Comparison of ENCODE assay signal across 8 mouse cellular contexts in the genomic region with DNA sequence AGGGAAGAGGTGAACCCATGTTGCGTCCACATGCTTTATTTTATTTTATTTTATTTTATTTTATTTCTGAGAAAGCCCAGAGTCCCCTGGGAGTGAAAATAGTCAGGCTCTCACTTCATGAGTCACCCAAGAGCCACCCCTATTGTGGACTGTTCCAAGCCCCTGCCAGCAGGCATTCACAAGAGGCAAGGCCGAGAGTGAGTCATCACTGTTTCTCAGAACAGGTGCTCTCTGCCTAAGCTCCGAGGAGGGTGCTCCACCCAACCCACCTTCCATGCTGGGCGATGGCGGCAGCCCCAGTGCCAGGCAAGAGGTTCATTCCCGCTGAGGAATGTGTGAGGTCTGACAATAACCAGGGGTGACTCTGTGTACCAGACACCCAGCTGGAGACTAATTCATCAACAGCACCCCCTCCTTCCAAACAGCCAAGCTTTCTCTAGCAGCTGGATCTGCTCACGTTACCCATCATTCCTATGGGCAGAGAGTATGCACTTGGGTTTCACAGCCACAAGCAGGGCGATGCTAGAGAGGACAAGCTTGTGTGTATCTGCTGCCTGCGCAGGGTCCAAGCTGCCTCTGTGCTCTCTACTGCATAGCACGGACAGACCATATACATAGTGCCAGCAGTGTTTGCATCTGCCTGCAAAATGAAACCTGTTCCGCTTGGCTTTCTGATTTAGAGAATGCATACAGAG.
DNase-seq lines count a peak whose midpoint lies in the region; ATAC-seq lines count a peak whose summit lies in the region.

No protein-coding gene starts in this region.

- H3K9ac ChIP-seq in intestine, embryonic 15.5 days = no peak overlapping the region
- H3K9ac ChIP-seq in midbrain, embryonic 11.5 days (ENCODE audit: low read length) = no peak overlapping the region

- H3K27me3 ChIP-seq in intestine, embryonic 15.5 days (replicated peaks) = no peaks in the 10 kb centered on the region
- H3K27me3 ChIP-seq in midbrain, embryonic 11.5 days (ENCODE audit: control insufficient read depth, insufficient read depth, low read length) = no peaks in the 10 kb centered on the region

- peak; percentile 62 for ATAC-seq in intestine, embryonic 15.5 days
- no peak for ATAC-seq in midbrain, embryonic 11.5 days (ENCODE audit: low FRiP score)

- H3K36me3 ChIP-seq in intestine, embryonic 15.5 days = no peaks in the 10 kb centered on the region
- H3K36me3 ChIP-seq in midbrain, embryonic 11.5 days (ENCODE audit: control insufficient read depth, insufficient read depth, low read length) = no peaks in the 10 kb centered on the region

- no peaks in the 10 kb centered on the region for H3K9me3 ChIP-seq in intestine, embryonic 15.5 days
- H3K9me3 ChIP-seq in midbrain, embryonic 11.5 days (ENCODE audit: control insufficient read depth, low read length) = no peaks in the 10 kb centered on the region

- H3K4me2 ChIP-seq in intestine, embryonic 15.5 days (replicated peaks) = no peak overlapping the region
- H3K4me2 ChIP-seq in midbrain, embryonic 11.5 days = no peak overlapping the region

- H3K4me3 ChIP-seq in intestine, embryonic 15.5 days (replicated peaks) = no peak overlapping the region
- no peak overlapping the region for H3K4me3 ChIP-seq in midbrain, embryonic 11.5 days (ENCODE audit: low read depth, low read length)

- 35% methylated on average over 11 of the region's 11 CpGs for WGBS in intestine, embryonic 15.5 days
- 82% methylated on average over 11 of the region's 11 CpGs for WGBS in midbrain, embryonic 11.5 days

- 0 out of 2 replicates have a peak overlapping the region, but pooled peaks have one; percentile 45 for H3K27ac ChIP-seq in intestine, embryonic 15.5 days
- H3K27ac ChIP-seq in midbrain, embryonic 11.5 days (ENCODE audit: low read depth, low read length) = no peak overlapping the region

- DNase-seq in frontal cortex, postnatal 36 days (ENCODE audit: low spot score in 2 of 2) = peak; percentile 45 to 52
- no peak for DNase-seq in frontal cortex, postnatal 10 days (ENCODE audit: low spot score in 2 of 2)
- peak; percentile 63 for DNase-seq in urinary bladder, postnatal 14 days (ENCODE audit: low spot score)
- no peak for DNase-seq in urinary bladder, postnatal 4 days (ENCODE audit: low spot score in 2 of 2)
- DNase-seq in telencephalon, adult 2 months (ENCODE audit: low read depth, low spot score) = peak; percentile 70
- no peak for DNase-seq in ovary, postnatal 14 days (ENCODE audit: low spot score)
- no peak for DNase-seq in midbrain, embryonic 11.5 days (ENCODE audit: low spot score, missing footprints)

- H3K4me1 ChIP-seq in intestine, embryonic 15.5 days (replicated peaks) = peaks cover 13% of the 10 kb centered on the region
- H3K4me1 ChIP-seq in midbrain, embryonic 11.5 days (ENCODE audit: control insufficient read depth, insufficient read depth, low read length) = no peaks in the 10 kb centered on the region

Comparison
In these comparisons a context has a peak if more than half of its experiments do, and no peak if none do; other contexts are left out.
1. DNase-seq: peak in frontal cortex, postnatal 36 days (2 of 2), urinary bladder, postnatal 14 days (single experiment) and telencephalon, adult 2 months (single experiment); none in frontal cortex, postnatal 10 days (0 of 2), urinary bladder, postnatal 4 days (0 of 2), ovary, postnatal 14 days (single experiment) and midbrain, embryonic 11.5 days (single experiment).